Mouse (Mus musculus) MEL (cell line): ENCODE results near the gene Slc34a1. TPM values are rescaled to one million over a fixed set of nuclear protein-coding genes. Genes with fewer than 3 reads are reported as not detected.

Experiments used
- DNase-seq: peaks from one replicate; pipeline ENCODE4 v3.0.0; 2011; ENCODE audit warnings: low read depth, low spot score
- H3K27ac ChIP-seq: 2 replicates; pipeline ENCODE4 v1.5.1; 2012; ENCODE audit warnings: low read depth, mild to moderate bottlenecking, control low read depth, low read length, moderate library complexity; ENCODE audit not compliant: control insufficient read depth
- H3K27me3 ChIP-seq, 2 experiments: fragments of 150-350 bp in 1 of 2; sonication (generic) in 1 of 2; 2 replicates each; pipeline ENCODE4 v1.6.1; 2012; ENCODE audit warnings: low read length in 2 of 2, mild to moderate bottlenecking in 2 of 2, improper control_type of control experiment in 1 of 2, moderate library complexity in 1 of 2; ENCODE audit not compliant: insufficient read depth in 2 of 2, control insufficient read depth in 1 of 2
- H3K36me3 ChIP-seq, 2 experiments: 2 replicates each; pipeline ENCODE4 v1.6.1; 2012 to 2014; ENCODE audit warnings: low read length in 2 of 2, improper control_type of control experiment in 1 of 2, inconsistent platforms in 1 of 2, mild to moderate bottlenecking in 1 of 2; ENCODE audit not compliant: insufficient read depth in 2 of 2, control insufficient read depth in 1 of 2
- H3K4me1 ChIP-seq, 2 experiments: fragments of 150-350 bp in 1 of 2; sonication (generic) in 1 of 2; 2 replicates each; pipeline ENCODE4 v1.6.1; 2012; ENCODE audit warnings: low read length in 2 of 2, improper control_type of control experiment in 1 of 2, mild to moderate bottlenecking in 1 of 2; ENCODE audit not compliant: insufficient read depth in 2 of 2, control insufficient read depth in 1 of 2
- H3K4me3 ChIP-seq, 2 experiments: fragments of 150-350 bp in 1 of 2; sonication (generic) in 1 of 2; 2 replicates each; pipeline ENCODE4 v1.5.1; 2012; ENCODE audit warnings: low read depth in 2 of 2, low read length in 2 of 2, mild to moderate bottlenecking in 2 of 2, moderate library complexity in 2 of 2, control low read depth in 1 of 2, improper control_type of control experiment in 1 of 2; ENCODE audit not compliant: control insufficient read depth in 1 of 2, insufficient read depth in 1 of 2
- H3K79me2 ChIP-seq: 2 replicates; pipeline ENCODE4 v1.6.1; 2012; ENCODE audit warnings: mild to moderate bottlenecking, low read length, moderate library complexity; ENCODE audit not compliant: control insufficient read depth, poor library complexity, insufficient read depth
- H3K9ac ChIP-seq: 2 replicates; pipeline ENCODE4 v1.6.1; 2012; ENCODE audit warnings: low read depth, mild to moderate bottlenecking, control low read depth, low read length, moderate library complexity; ENCODE audit not compliant: control insufficient read depth, poor library complexity, severe bottlenecking
- H3K9me3 ChIP-seq: fragments of 150-350 bp; sonication (generic); replicated peaks from 2 replicates; pipeline ENCODE4 v1.6.1; 2012; ENCODE audit warnings: mild to moderate bottlenecking, low read length, improper control_type of control experiment, moderate library complexity; ENCODE audit not compliant: insufficient read depth
- CTCF ChIP-seq, 3 experiments: IDR thresholded peaks in 2 of 3; conservative IDR thresholded peaks in 1 of 3; 2 replicates each; pipeline ENCODE4 v1.5.1; 2011 to 2012; ENCODE audit warnings: low read length in 3 of 3, low read depth in 2 of 3, mild to moderate bottlenecking in 2 of 3, improper control_type of control experiment in 1 of 3, inconsistent platforms in 1 of 3, mixed read lengths in 1 of 3, moderate library complexity in 1 of 3; ENCODE audit not compliant: control insufficient read depth in 1 of 3, insufficient read depth in 1 of 3, poor library complexity in 1 of 3, severe bottlenecking in 1 of 3
- ELF1 ChIP-seq: IDR thresholded peaks from 2 replicates; pipeline ENCODE4 v1.6.1; 2014; ENCODE audit warnings: low read depth, mild to moderate bottlenecking, inconsistent platforms, low read length, improper control_type of control experiment, moderate library complexity
- MAFK ChIP-seq: IDR thresholded peaks from 2 replicates; pipeline ENCODE4 v1.6.1; 2011; ENCODE audit warnings: low read depth, mild to moderate bottlenecking, low read length, improper control_type of control experiment, borderline replicate concordance
- MAZ ChIP-seq: IDR thresholded peaks from 2 replicates; pipeline ENCODE4 v1.6.1; 2012; ENCODE audit warnings: low read depth, mild to moderate bottlenecking, inconsistent platforms, low read length, improper control_type of control experiment
- MXI1 ChIP-seq: IDR thresholded peaks from 2 replicates; pipeline ENCODE4 v1.6.1; 2011; ENCODE audit warnings: mild to moderate bottlenecking, low read depth, low read length, improper control_type of control experiment
- MYB ChIP-seq: IDR thresholded peaks from 2 replicates; pipeline ENCODE4 v1.6.1; 2011; ENCODE audit warnings: mild to moderate bottlenecking, low read depth, low read length, improper control_type of control experiment
- MYC ChIP-seq: IDR thresholded peaks from 2 replicates; pipeline ENCODE4 v1.6.1; 2011; ENCODE audit warnings: low read depth, mild to moderate bottlenecking, low read length, improper control_type of control experiment, moderate library complexity
- POLR2A ChIP-seq, 2 experiments: IDR thresholded peaks; 2 replicates each; pipeline ENCODE4 v1.6.1; 2011 to 2012; ENCODE audit warnings: low read length in 2 of 2, mild to moderate bottlenecking in 2 of 2, control low read depth in 1 of 2, improper control_type of control experiment in 1 of 2, low read depth in 1 of 2, moderate library complexity in 1 of 2; ENCODE audit not compliant: control insufficient read depth in 1 of 2, insufficient read depth in 1 of 2, poor library complexity in 1 of 2
- POLR2AphosphoS5 ChIP-seq: IDR thresholded peaks from 2 replicates; pipeline ENCODE4 v1.6.1; 2012; ENCODE audit warnings: low read depth, borderline replicate concordance, mild to moderate bottlenecking, inconsistent platforms, low read length, moderate library complexity, mixed read lengths
- RAD21 ChIP-seq: IDR thresholded peaks from 2 replicates; pipeline ENCODE4 v1.6.1; 2011; ENCODE audit warnings: mild to moderate bottlenecking, low read depth, low read length, improper control_type of control experiment
- RCOR1 ChIP-seq: IDR thresholded peaks from 2 replicates; pipeline ENCODE4 v1.6.1; 2012; ENCODE audit warnings: low read depth, mild to moderate bottlenecking, inconsistent platforms, low read length, improper control_type of control experiment
- SIN3A ChIP-seq: IDR thresholded peaks from 2 replicates; pipeline ENCODE4 v1.6.1; 2012; ENCODE audit warnings: low read length, improper control_type of control experiment, inconsistent platforms
- SMC3 ChIP-seq: IDR thresholded peaks from 2 replicates; pipeline ENCODE4 v1.6.1; 2011; ENCODE audit warnings: low read depth, low read length, improper control_type of control experiment
- TAL1 ChIP-seq: IDR thresholded peaks from 2 replicates; pipeline ENCODE4 v1.6.1; 2012; ENCODE audit warnings: mild to moderate bottlenecking, inconsistent platforms, low read length, moderate library complexity, mixed read lengths
- TBP ChIP-seq: IDR thresholded peaks from 2 replicates; pipeline ENCODE4 v1.8.0; 2011; ENCODE audit warnings: low read depth, low read length, improper control_type of control experiment
- TCF12 ChIP-seq: IDR thresholded peaks from 2 replicates; pipeline ENCODE4 v1.6.1; 2014; ENCODE audit warnings: low read depth, mild to moderate bottlenecking, inconsistent platforms, low read length, improper control_type of control experiment, moderate library complexity
- ZC3H11A ChIP-seq: IDR thresholded peaks from 2 replicates; pipeline ENCODE4 v1.6.1; 2012; ENCODE audit warnings: low read depth, mild to moderate bottlenecking, inconsistent platforms, low read length, improper control_type of control experiment
- polyA plus RNA-seq, 2 experiments: library from polyadenylated mRNA; stranded (reverse) in 1 of 2; unstranded in 1 of 2; fragments of >175 nt in 1 of 2; fragments of >200 nt in 1 of 2; gene quantifications; 2 replicates each; pipeline versions ENCODE4 v1.2.1 to v1.2.4; 2012; ENCODE audit warnings: low replicate concordance in 2 of 2, low read depth in 1 of 2; ENCODE audit not compliant: insufficient read length in 2 of 2, insufficient read depth in 1 of 2, missing spikeins in 1 of 2
- total RNA-seq: library from RNA; depleted of rRNA; stranded (reverse); fragments of 300-350 nt; gene quantifications from 2 replicates; pipeline ENCODE4 v1.2.3, GENCODE M21; 2012

Gene Slc34a1
- total and polyA plus RNA-seq, 3 experiments, result not detected

GRCm38 (mm10) chr13:55404853-55405782 is 7.1 kb downstream of the Slc34a1 start:
- H3K27me3 ChIP-seq, result peaks cover 2 to 10% of the 10 kb centered on the region in 2 experiments; a peak in 3 of 4 replicates

GRCm38 (mm10) chr13:55405783-55406390 is 7.9 kb downstream of the Slc34a1 start:
- H3K27me3 ChIP-seq, result peaks cover 2 to 6% of the 10 kb centered on the region in 2 experiments; a peak in 2 of 4 replicates
- peak overlapping the region; percentile 56 for H3K9ac ChIP-seq
- no peaks in the 10 kb centered on the region for H3K79me2 ChIP-seq
- H3K36me3 ChIP-seq, result no peaks in the 10 kb centered on the region
- TF ChIP-seq POLR2A (IDR thresholded peaks at IDR 0.05; ENCODE audit: control insufficient read depth in 1 of 2, insufficient read depth in 1 of 2, low read depth in 1 of 2, low read length in 2 of 2, poor library complexity in 1 of 2), result 0 out of 4 replicates have a peak, but pooled peaks of 1 of the 2 experiments have one; percentile 11
- no peak for TF ChIP-seq MAZ
- no peak for DNase-seq
- no peaks in the 10 kb centered on the region for H3K9me3 ChIP-seq
- 0 out of 4 replicates have a peak, but pooled peaks cover 0 to 3% of the 10 kb centered on the region in 2 experiments for H3K4me1 ChIP-seq
- H3K27ac ChIP-seq, result peak overlapping the region; percentile 31; the same call in 1 of the 2 replicates
- H3K4me3 ChIP-seq, result peak overlapping the region; percentile 36 to 45

More at GRCm38 (mm10) chr13:55404853-55405782, 7.1 kb downstream of the Slc34a1 start:
- TF ChIP-seq MAZ (peak; percentile 62; the same call in 1 of the 2 replicates), CTCF (IDR thresholded peaks at IDR 0.05 in 2 of 3, conservative IDR thresholded peaks at IDR 0.05 in 1 of 3; ENCODE audit: control insufficient read depth in 1 of 3, insufficient read depth in 1 of 3, low read depth in 2 of 3, low read length in 3 of 3, poor library complexity in 1 of 3, severe bottlenecking in 1 of 3) (peak; percentile 92 to 100 (median 99); a peak in 5 of 6 replicates), TAL1 (peak; percentile 40), POLR2AphosphoS5 (no peak), POLR2A (IDR thresholded peaks at IDR 0.05; ENCODE audit: control insufficient read depth in 1 of 2, insufficient read depth in 1 of 2, low read depth in 1 of 2, low read length in 2 of 2, poor library complexity in 1 of 2) (peak; percentile 11 to 47; a peak in 1 of 4 replicates), RCOR1 (no peak), MYC (peak; percentile 39; the same call in 1 of the 2 replicates), RAD21 (peak; percentile 97), MAFK (no peak), ZC3H11A (peak; percentile 94), SMC3 (peak; percentile 98), ELF1 (0 out of 2 replicates have a peak, but pooled peaks have one; percentile 18), SIN3A (peak; percentile 72; the same call in 1 of the 2 replicates), TBP (peak; percentile 72; the same call in 1 of the 2 replicates), MYB (no peak), MXI1 (no peak; the same call in 1 of the 2 replicates), TCF12 (peak; percentile 23; the same call in 1 of the 2 replicates)
- Histone ChIP-seq H3K9me3 (no peaks in the 10 kb centered on the region), H3K79me2 (no peaks in the 10 kb centered on the region), H3K27ac (peak overlapping the region; percentile 31; the same call in 1 of the 2 replicates), H3K4me1 (0 out of 4 replicates have a peak, but pooled peaks cover 0 to 3% of the 10 kb centered on the region in 2 experiments), H3K4me3 (peak overlapping the region; percentile 36 to 45), H3K9ac (peak overlapping the region; percentile 56), H3K36me3 (no peaks in the 10 kb centered on the region)
- DNase-seq, result peak; percentile 92
